Mouse (Mus musculus) c-Kit-positive CD71-negative TER-119-negative erythroid progenitor cells, embryonic 14.5 days (primary cell): ENCODE measurements around the gene Duoxa1.
"Not testable (repeated sequence)": the region's sequence is repeated elsewhere in the genome, so short reads cannot be mapped to it uniquely, and the experiment has no call there.

Experiments used
- DNase-seq: peaks from one replicate; pipeline ENCODE4 v3.0.0-alpha.2; 2013; ENCODE audit warnings: low read depth

Duoxa1 gene

DNA sequence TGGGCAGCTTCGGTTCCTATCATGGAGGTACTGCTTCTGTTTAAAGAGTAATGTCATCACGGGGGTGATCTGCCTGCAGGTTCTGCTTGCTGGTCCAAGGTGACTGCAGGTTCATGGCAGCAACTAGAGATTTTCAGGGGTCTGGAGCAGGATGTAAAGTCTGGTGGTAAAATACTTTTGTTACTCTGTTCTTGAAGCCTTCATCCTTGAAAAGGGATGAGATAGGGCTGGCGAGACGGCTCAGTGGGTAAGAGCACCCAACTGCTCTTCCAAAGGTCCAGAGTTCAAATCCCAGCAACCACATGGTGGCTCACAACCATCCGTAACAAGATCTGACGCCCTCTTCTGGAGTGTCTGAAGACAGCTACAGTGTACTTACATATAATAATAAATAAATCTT is 16.8 kb upstream of the Duoxa1 start:
- not testable (repeated sequence) for DNase-seq

DNA sequence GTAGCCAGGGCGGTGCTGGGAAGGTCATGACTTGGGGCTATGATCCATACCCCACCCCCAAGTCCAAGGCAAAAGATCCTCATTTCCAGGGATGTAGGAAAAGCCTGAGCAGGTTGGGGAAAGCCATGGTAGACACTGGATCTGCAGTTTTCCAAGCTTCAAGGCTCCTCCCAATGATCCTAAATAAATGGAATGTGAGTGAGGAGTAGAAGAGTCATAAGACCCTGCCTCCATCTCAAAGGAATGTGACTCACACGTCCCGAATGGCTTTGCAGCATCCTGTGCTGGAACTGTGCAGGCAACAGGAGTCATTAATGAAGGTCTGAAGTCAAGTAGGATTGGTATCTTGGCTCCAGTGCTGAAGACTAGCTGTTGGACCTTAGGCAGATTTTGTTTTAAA is 14.5 kb upstream of the Duoxa1 start:
- no peak for DNase-seq

- no peak for DNase-seq
These were observed 11.8 kb upstream of the Duoxa1 start for GRCm38 (mm10) chr2:122325361-122325760.

- DNase-seq = no peak
These were observed 11.1 kb upstream of the Duoxa1 start for GRCm38 (mm10) chr2:122324586-122324985.

- DNase-seq = no peak
These were observed 10.4 kb upstream of the Duoxa1 start for GRCm38 (mm10) chr2:122323960-122324359.

DNA sequence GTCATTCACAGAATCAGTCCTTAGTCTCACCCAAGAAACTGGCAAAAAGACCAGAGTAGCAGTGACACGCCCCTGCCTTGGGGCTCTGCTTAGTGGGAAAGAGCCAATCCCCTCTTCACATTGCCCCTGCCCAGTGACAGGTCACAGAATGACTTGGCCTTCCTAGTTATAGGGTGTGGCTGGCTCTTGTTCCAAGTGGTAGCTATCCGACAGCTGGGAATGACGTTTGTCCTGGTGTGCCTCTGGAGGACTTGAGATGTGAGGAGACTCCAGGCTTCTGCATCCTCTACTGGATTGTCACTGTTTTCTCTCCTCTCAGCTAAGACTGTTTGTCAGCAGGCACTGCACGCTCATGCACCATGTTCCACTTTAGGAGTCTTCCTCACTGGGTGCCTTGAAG is 3.9 kb upstream of the Duoxa1 start:
- no peak for DNase-seq

DNA sequence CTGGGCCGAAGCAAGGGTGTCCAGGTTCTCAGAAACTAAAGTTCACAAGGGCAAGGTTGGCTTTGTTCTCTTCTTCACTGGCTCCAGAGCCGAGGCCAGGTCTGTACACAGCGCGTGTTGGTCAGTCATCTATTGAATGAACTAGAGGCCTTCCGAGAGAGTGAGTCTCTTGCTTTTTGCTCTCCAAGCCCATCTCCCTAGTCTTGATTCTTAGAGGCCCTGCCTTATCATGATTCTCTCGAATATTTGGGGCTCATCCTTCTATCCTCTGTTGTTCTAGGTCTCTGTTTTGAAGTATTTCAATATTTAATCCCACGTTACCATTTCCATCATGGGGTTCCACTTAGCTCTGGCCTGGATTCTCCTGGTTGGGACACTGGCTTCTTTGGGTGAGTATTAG is 1.8 kb upstream of the Duoxa1 start, which contains the start of gene Duox1:
Gene Duox1, plus strand, starts transcription at position 301 of the 400 bp plus-strand sequence.
- DNase-seq = no peak

- DNase-seq = peak; percentile 60
These were observed 660 bp downstream of the Duoxa1 start for GRCm38 (mm10) chr2:122312722-122313417.

DNA sequence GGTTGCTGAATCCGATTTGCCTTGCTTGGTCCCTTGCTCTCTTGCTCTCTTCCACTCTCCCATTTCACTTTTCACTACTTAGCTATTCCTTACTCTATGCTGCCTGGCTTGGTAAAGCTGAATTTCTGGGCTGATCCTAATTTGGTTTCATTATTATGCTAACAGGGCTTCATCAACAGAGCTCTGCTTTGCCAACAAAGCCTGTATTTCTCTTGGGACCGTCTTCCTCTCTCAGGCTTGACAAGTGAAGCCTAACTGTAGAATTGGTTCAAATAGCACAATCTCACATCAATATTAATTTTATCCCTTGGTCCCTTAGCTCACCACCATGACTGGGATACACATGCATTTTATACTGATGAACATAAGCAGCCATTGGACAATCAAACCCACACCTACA is 2.0 kb downstream of the Duoxa1 start:
- no peak for DNase-seq

- no peak for DNase-seq
These were observed 3.9 kb downstream of the Duoxa1 start for GRCm38 (mm10) chr2:122309647-122310046.

DNA sequence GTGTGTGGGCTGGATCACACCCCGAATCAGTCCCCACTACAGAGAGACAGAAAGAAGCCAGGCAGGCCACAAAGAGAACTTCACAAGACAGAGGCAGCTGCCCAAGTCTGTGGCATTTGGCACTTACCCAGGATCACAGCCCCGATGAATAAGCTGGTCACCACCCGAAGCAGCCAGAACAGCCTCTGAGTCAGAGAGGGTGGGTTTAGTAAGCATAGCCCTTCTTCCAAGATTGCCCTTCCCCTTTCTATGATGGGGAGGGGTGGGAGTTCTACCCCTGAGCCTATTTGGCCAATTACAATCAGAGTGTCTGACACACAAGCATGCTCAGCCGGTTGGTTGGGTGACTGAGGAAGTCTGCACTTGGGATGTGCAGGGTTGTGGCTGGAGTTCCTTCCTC is 7.3 kb downstream of the Duoxa1 start:
- no peak for DNase-seq

DNA sequence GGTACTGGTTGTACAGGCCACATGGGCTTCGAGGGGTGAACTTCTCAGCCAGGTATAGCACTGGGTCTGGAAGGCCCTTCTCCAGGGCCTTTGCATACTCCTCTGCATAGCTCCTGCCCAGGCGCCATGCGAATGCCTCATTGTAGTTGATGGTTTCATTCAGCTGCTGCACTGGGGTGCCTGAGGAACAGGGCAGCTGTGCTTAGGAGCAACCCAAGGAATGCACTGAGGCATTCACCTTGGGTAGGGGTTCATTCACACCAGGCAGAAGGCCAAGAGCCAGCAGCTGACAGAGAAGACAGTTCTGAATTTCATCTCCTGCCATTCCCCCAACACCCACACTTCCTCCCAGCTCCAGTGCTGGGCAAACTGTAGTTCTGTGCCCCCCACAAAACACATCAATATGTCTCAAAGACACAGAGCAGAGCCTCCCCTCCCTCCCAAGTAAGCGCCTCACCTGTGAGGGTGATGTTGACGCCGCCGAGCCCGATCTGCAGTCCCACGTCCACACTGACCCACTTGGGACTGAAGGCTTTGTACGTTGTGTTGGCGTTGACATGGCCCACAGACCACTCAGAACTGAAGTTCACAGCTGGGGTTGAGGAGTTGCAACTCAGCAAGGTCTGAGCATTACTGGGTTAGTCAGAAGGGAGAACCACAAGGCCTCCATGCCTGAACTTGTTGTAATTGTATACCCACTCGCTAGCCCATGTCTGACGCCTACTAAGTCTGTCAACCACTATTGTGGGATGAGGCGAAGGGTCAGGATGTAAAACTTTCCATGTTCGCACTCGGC is 8.2 kb downstream of the Duoxa1 start:
- no peak for DNase-seq

GRCm38 (mm10) chr2:122304544-122304943 is 9.0 kb downstream of the Duoxa1 start:
- no peak for DNase-seq

DNA sequence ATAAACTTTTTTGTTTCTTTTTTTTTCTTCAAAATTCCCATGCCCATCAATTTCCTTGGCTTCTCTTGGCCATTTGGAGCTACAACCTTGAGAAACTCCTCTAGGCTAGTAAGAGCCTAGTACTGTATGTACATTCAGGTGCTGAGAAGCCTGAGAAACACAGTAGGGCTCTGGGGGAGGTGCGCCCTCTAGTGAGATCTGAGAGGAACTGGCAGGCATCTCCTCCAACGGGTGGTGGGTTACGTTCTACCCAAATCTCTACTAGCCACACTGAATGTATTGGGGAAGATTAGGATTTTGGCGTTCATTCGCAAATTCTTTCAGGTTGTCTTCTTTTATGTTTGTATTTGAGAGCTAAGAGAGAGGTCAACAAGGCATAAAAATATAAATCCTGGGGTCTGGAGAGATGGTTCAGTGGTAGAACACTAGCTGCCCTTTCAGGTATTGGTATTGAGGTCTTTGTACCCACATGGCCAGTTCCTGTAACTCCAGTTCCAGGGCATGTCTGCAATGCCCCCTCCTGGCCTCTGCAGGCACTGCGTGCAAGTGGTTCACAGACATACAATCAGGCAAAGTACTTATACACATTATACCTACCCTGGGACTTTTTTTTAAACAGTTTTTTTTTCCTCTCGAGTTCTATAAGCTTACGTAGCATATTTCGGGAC is 10.8 kb downstream of the Duoxa1 start:
- peak; percentile 76 for DNase-seq

DNA sequence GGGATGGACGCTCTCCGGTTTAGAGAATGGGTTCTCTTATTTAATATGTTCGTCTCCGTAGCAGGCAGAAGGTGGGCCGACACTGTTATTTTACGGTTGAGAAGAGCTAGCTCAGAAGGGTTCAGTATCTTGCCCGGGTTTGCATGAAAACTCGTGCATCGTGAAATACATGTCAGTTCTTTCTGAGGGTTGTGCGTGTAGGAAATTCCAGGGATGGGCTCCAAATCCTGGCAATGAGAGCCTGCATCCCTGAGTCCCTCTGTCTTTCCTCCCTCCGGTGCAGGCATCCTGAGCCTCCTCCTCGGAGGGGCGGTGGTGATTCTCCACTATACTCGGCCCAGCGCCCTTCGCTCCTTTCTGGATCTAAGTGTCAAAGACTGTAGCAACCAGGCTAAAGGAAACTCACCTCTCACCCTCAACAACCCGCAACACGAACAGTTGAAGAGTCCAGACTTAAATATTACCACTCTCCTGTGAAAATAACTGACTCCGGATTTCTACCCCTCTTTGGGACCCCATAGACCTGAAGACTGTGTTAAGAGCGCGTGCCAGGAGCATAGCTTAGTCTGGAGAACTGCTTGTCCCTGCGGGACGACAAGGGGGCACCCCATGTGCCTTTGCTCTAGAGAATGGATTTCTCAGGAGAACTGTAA is 11.5 kb downstream of the Duoxa1 start:
- no peak for DNase-seq

DNA sequence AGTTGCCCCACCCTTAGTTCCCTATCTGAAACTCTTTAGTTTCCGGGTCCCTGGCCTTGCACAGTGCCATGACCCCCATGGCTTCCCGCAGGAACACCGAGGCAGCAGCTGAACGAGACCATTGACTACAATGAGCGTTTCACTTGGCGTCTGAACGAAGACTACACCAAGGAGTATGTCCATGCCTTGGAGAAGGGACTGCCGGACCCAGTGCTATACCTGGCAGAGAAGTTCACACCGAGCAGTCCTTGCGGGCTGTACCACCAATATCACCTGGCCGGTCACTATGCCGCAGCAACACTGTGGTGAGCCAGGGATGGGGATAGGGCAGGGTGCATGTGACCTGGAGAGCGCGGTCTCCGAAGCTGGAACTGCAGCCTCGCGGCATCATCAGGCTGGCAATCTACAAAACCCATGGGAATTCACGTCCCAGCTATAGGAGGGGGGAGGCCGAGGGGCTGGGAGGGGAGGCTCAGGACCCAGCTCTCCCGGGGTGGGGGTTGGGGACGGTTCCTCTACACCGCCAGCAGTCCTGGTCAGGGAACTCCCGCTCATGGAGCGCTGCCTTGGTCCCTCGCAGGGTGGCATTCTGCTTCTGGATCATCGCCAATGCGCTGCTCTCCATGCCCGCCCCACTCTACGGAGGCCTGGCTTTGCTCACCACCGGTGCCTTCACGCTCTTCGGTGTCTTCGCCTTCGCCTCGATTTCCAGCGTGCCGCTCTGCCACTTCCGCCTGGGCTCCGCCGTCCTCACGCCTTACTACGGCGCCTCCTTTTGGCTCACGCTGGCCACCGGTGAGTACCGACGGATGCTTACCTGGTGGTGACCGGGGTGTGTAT is 12.2 kb downstream of the Duoxa1 start:
- no peak for DNase-seq

- no peak for DNase-seq
These were observed 12.9 kb downstream of the Duoxa1 start for GRCm38 (mm10) chr2:122300656-122301020.

DNA sequence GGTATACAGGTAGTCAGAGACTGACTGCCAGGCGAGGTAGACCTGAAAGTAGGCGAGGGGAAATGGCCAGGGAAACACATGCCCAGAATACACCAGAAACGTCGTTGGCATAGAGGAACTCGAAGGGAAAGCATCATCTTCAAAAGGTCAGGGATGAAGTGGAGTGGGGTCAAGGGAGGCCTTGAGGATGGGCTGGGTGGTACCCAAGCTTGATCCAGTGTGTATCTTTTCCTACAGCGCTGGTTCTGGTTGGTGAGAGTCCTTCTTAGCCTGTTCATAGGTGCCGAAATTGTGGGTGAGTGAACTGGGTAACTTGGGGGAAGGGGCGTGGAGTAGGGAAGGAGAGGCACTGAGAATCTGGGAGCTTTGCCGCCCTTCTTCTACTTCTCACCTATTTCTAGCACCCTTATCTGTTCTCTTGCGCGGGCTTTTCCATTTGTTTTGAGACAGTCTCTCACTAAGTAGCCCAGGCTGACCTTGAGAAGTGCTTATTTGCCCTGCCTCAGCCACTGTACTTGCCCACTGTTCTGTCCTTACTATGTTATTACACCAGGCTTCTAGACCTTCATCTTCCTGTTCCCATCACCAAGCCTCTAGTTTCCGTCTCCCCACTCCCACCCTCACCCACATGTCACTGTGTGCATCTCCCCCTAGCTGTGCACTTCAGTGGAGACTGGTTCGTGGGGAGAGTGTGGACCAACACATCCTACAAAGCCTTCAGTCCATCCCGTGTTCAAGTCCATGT is 13.4 kb downstream of the Duoxa1 start:
- no peak for DNase-seq

- no peak for DNase-seq
These were observed 14.7 kb downstream of the Duoxa1 start, which contains the start of gene Duoxa2 for GRCm38 (mm10) chr2:122298596-122299490. TSS of gene Duoxa2 (plus strand) at chr2:122298900.

DNA sequence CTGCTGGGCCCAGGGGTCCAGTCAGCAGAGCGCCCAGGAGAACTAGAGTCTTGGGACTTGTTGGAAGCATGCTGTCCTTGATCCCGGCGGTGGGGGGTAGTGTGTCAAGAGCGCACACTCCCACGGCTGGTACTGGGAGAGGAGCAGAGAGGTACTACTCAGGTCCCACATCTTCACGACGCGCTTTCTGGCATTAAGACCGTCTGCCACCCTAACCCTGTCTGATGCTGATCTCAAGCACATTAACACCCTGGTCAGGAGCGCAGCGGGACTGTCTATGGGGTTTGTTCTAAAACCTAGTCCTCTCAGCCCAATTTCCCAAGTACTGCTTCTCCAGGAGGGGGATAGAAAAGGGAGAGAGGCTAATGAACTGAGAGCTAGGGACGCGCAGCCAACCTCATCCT is 15.4 kb downstream of the Duoxa1 start, which contains the start of gene Duox2:
Gene Duox2, minus strand, starts transcription at position 354 of the 404 bp plus-strand sequence.
- no peak for DNase-seq
